Mouse (Mus musculus): ENCODE results near the gene Il11.
"Not testable (repeated sequence)": the region's sequence is repeated elsewhere in the genome, so short reads cannot be mapped to it uniquely, and the experiment has no call there.

The Il11 gene

GRCm38 (mm10) chr7:4782759-4783158 lies at the start of gene Il11, which contains the start of gene Tmem190:
Gene Il11, minus strand, starts transcription at chr7:4782859.
Gene Tmem190, plus strand, starts transcription at chr7:4782937.
- no peak for DNase-seq (ENCODE audit: inconsistent age in 2 of 2, low spot score in 1 of 2)

GRCm38 (mm10) chr7:4830476-4830875 lies 47.8 kb upstream of the Il11 start:
- no peak for DNase-seq (ENCODE audit: inconsistent age in 2 of 2, low spot score in 1 of 2)

GRCm38 (mm10) chr7:4825365-4825764 lies 42.7 kb upstream of the Il11 start:
- DNase-seq (ENCODE audit: inconsistent age in 2 of 2, low spot score in 1 of 2) = no peak

GRCm38 (mm10) chr7:4822162-4822907 lies 39.7 kb upstream of the Il11 start:
- DNase-seq (ENCODE audit: inconsistent age in 2 of 2, low spot score in 1 of 2) = no peak

GRCm38 (mm10) chr7:4821690-4822089 lies 39.0 kb upstream of the Il11 start:
- DNase-seq (ENCODE audit: inconsistent age in 2 of 2, low spot score in 1 of 2) = no peak

GRCm38 (mm10) chr7:4820925-4821324 lies 38.3 kb upstream of the Il11 start:
- not testable (repeated sequence) for DNase-seq (ENCODE audit: inconsistent age in 2 of 2, low spot score in 1 of 2)

- DNase-seq (ENCODE audit: inconsistent age in 2 of 2, low spot score in 1 of 2) = no peak
Observed at GRCm38 (mm10) chr7:4816559-4816958, 33.9 kb upstream of the Il11 start.

GRCm38 (mm10) chr7:4813105-4813791 lies 30.6 kb upstream of the Il11 start:
- peak in 1 of 2 experiments; percentile 21 for DNase-seq (ENCODE audit: inconsistent age in 2 of 2, low spot score in 1 of 2)

- DNase-seq (ENCODE audit: inconsistent age in 2 of 2, low spot score in 1 of 2) = peak; percentile 99
Observed at GRCm38 (mm10) chr7:4812303-4813104, 29.8 kb upstream of the Il11 start, which contains the start of gene Ube2s. Gene Ube2s, minus strand, starts transcription at chr7:4812590.

GRCm38 (mm10) chr7:4811842-4812302 lies 29.2 kb upstream of the Il11 start:
- DNase-seq (ENCODE audit: inconsistent age in 2 of 2, low spot score in 1 of 2) = no peak

GRCm38 (mm10) chr7:4811131-4811530 lies 28.5 kb upstream of the Il11 start:
- DNase-seq (ENCODE audit: inconsistent age in 2 of 2, low spot score in 1 of 2) = peak; percentile 22 to 51

GRCm38 (mm10) chr7:4806716-4807115 lies 24.1 kb upstream of the Il11 start:
- peak in 1 of 2 experiments; percentile 70 for DNase-seq (ENCODE audit: inconsistent age in 2 of 2, low spot score in 1 of 2)

GRCm38 (mm10) chr7:4802247-4802646 lies 19.6 kb upstream of the Il11 start:
- no peak for DNase-seq (ENCODE audit: inconsistent age in 2 of 2, low spot score in 1 of 2)

- DNase-seq (ENCODE audit: inconsistent age in 2 of 2, low spot score in 1 of 2) = peak in 1 of 2 experiments; percentile 75
Observed at GRCm38 (mm10) chr7:4795767-4796433, 13.2 kb upstream of the Il11 start.

- DNase-seq (ENCODE audit: inconsistent age in 2 of 2, low spot score in 1 of 2) = no peak
Observed at GRCm38 (mm10) chr7:4794631-4795168, 12.0 kb upstream of the Il11 start.

GRCm38 (mm10) chr7:4793674-4794073 lies 11.0 kb upstream of the Il11 start:
- DNase-seq (ENCODE audit: inconsistent age in 2 of 2, low spot score in 1 of 2) = peak in 1 of 2 experiments; percentile 40

GRCm38 (mm10) chr7:4793248-4793647 lies 10.6 kb upstream of the Il11 start:
- peak; percentile 40 to 74 for DNase-seq (ENCODE audit: inconsistent age in 2 of 2, low spot score in 1 of 2)

GRCm38 (mm10) chr7:4792278-4793212 lies 9.9 kb upstream of the Il11 start, which contains the start of gene Rpl28:
Gene Rpl28, plus strand, starts transcription at chr7:4792874.
- DNase-seq (ENCODE audit: inconsistent age in 2 of 2, low spot score in 1 of 2) = peak; percentile 96 to 98

GRCm38 (mm10) chr7:4789436-4789935 lies 6.8 kb upstream of the Il11 start, which contains the start of gene Tmem238:
Gene Tmem238, minus strand, starts transcription at chr7:4789656.
- peak in 1 of 2 experiments; percentile 89 for DNase-seq (ENCODE audit: inconsistent age in 2 of 2, low spot score in 1 of 2)

Data from adrenal gland, adult (tissue).